Mouse (Mus musculus): ENCODE measurements at regions not wholly inside any gene's neighbourhood (a gene's known extent, or its start where the extent isn't known, plus 50 kb on each side); places are given as distances from the start of the nearest gene placed in this dataset.

DNA sequence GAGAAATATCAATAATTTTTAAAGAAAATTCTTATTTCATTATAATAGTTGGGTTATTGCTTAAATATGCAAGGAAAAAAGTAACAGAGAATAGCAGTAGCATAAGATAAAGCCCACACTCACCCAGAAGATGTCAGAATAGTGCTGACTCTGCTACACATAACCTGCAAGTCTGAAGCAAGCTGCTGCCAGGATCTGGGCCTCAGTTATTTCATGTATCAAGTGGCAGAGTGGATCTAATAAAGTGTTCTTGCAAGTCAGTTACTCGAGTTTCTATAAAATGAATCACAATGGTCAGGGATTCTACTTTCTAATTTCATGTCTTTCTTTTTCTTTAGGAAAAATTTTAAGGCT, 466.2 kb downstream of the Klhl13 start:
- DNase-seq (ENCODE audit: low read depth, low spot score): no peak

- DNase-seq (ENCODE audit: low read depth, low spot score): no peak
Observed at GRCm38 (mm10) chrX:22898048-22898697, 466.7 kb downstream of the Klhl13 start.

DNA sequence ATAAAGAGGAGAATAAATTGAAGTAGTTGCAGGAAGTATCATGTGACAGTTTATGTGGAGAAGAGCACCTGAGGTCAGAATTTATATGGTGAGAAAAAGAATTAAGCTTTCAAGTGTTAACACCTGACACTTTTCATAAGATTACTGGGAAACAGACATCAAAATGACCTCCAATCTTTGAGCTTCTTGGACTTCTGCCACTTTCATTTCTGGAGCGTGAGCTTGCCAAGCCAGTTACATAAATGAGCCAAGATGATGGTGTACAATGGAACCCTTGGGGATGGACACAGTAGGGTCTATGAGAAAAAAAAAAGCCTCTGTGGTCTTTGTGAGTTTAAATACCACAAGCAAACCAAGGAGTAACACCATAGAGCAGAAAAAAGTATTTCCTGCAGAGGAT, 495.1 kb downstream of the Klhl13 start:
- no peak for DNase-seq (ENCODE audit: low read depth, low spot score)

GRCm38 (mm10) chrX:22849522-22850495, 515.1 kb downstream of the Klhl13 start:
- no peak for DNase-seq (ENCODE audit: low read depth, low spot score)

GRCm38 (mm10) chrX:22848778-22849177, 516.1 kb downstream of the Klhl13 start:
- DNase-seq (ENCODE audit: low read depth, low spot score): no peak

DNA sequence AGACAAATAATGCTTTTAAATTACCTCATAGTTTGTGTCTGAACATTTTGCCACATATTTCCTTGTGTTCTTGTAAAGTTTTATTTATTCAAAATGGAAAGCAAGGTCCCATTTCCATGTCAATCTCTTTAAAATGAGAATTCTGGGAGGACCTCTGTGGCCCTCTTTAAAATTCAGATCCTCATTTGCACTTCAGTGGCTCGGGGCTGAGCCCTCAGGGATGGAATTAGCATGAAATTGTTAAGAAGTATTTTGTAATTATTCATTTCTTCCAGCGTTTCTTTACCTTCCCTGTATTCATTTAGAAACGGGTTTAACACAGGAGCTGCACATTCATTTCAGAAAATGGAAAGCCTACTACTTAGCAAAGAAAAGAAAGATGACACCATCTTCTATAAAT, 531.7 kb downstream of the Klhl13 start:
- no peak for DNase-seq (ENCODE audit: low read depth, low spot score)

DNA sequence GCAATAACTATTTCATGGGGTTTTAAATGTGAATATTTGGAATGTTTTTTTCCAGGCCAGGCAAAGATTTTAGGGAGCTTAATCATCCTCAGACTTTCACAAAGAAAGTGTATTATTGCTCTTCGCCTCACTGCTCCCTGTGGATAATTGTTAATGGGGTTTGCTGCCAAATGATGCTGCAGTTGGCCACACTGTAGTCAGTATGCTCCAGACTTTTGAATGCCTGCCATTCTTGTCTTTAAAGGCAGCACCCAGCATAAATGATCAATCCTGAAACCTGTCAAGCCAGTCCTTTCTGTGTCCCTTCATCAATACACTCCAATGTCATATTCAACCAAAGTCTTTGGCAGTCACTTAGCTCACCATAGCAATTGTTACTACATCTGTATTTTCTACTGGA, 559.7 kb downstream of the Klhl13 start:
- no peak for DNase-seq (ENCODE audit: low read depth, low spot score)

- no peak for DNase-seq (ENCODE audit: low read depth, low spot score)
Observed at GRCm38 (mm10) chrX:22769971-22770530, 594.8 kb downstream of the Klhl13 start.

- DNase-seq (ENCODE audit: low read depth, low spot score): peak; percentile 13
Observed at GRCm38 (mm10) chrX:22739235-22739634, 625.6 kb downstream of the Klhl13 start.

GRCm38 (mm10) chrX:22698179-22698578, 666.7 kb downstream of the Klhl13 start:
- DNase-seq (ENCODE audit: low read depth, low spot score): no peak

DNA sequence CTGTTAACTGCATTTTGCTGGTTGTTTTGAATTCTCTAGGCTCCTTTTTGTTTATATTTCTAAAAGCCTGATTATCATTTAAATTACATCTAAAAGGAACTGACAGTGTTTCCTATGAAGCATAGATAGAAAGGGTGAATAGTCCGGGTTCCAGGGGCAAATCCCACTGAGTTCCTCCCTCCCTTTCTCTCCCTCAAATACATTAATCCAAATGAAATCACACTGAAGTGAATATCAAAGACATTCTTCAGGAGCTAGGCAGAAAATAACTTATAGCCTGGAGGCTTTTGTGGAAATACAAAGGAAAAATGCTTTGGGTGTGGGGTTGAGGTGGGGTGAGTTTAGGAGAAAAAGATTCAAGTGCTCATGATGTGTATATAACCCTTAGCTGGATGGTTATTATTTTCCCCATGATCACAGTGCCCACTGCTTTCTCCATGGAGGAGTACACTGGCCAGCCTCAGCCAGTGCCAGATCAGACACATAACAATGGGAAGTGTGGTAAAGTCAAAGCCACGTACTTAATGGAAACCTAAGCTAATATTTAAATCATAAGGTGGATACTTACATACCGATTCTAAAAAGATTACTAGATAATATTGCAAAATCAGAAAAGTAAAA, 707.0 kb downstream of the Klhl13 start:
- no peak for DNase-seq (ENCODE audit: low read depth, low spot score)
